Mouse (Mus musculus) liver, embryonic 16.5 days (tissue): ENCODE measurements around the gene Ncf4. TPM values are rescaled to one million over a fixed set of nuclear protein-coding genes. Genes with fewer than 3 reads are reported as not detected.

Experiments
- ATAC-seq: fragments of 200-750 bp; cut with Nextera tagmentation; 2 replicates; pipeline ENCODE4 v1.8.0; 2017; ENCODE audit warnings: low read depth, mild to moderate bottlenecking, moderate number of reproducible peaks, moderate library complexity
- H3K27ac ChIP-seq: fragments of 300-500 bp; sonication (generic); 2 replicates; pipeline ENCODE4 v1.5.1; 2014; ENCODE audit warnings: mild to moderate bottlenecking, low read length
- H3K27me3 ChIP-seq: fragments of 300-500 bp; sonication (generic); 2 replicates; pipeline ENCODE4 v1.6.1; 2014; ENCODE audit warnings: low read depth, low read length, mixed read lengths; ENCODE audit not compliant: control insufficient read depth, insufficient read depth
- H3K36me3 ChIP-seq: fragments of 300-500 bp; sonication (generic); 2 replicates; pipeline ENCODE4 v1.6.1; 2014; ENCODE audit warnings: mild to moderate bottlenecking; ENCODE audit not compliant: control insufficient read depth, insufficient read depth
- H3K4me1 ChIP-seq: fragments of 300-500 bp; sonication (generic); 2 replicates; pipeline ENCODE4 v1.6.1; 2014; ENCODE audit warnings: low read depth, low read length, mixed read lengths; ENCODE audit not compliant: control insufficient read depth
- H3K4me2 ChIP-seq: fragments of 300-500 bp; sonication (generic); 2 replicates; pipeline ENCODE4 v1.6.1; 2014; ENCODE audit warnings: low read depth, low read length, mixed read lengths
- H3K4me3 ChIP-seq: fragments of 300-500 bp; sonication (generic); 2 replicates; pipeline ENCODE4 v1.5.1; 2014; ENCODE audit warnings: low read depth, mild to moderate bottlenecking, low read length
- H3K9ac ChIP-seq: fragments of 300-500 bp; sonication (generic); 2 replicates; pipeline ENCODE4 v1.6.1; 2014; ENCODE audit warnings: low read depth, low read length
- H3K9me3 ChIP-seq: fragments of 300-500 bp; sonication (generic); replicated peaks from 2 replicates; pipeline ENCODE4 v1.6.1; 2016; ENCODE audit warnings: low read length; ENCODE audit not compliant: control insufficient read depth
- WGBS: fragments of 180-500 bp; shearing (Covaris S2); extraction: QIAGEN DNeasy Blood & Tissue Kit; methylation state at CpG from one replicate; pipeline ENCODE4 v1.1.7; 2014; ENCODE audit not compliant: insufficient replicate concordance; 5-methylcytosine and 5-hydroxymethylcytosine counted together
- polyA plus RNA-seq: library from polyadenylated mRNA; unstranded; fragments of >200 nt; fragmentation: Nextera tagmentation; extraction: Ambion mirVana; gene quantifications from 2 replicates; pipeline ENCODE4 v1.2.1, GENCODE M21; 2015

The Ncf4 gene
- polyA plus RNA-seq, 1 experiment from 2014 or later = 49.9 TPM

DNA sequence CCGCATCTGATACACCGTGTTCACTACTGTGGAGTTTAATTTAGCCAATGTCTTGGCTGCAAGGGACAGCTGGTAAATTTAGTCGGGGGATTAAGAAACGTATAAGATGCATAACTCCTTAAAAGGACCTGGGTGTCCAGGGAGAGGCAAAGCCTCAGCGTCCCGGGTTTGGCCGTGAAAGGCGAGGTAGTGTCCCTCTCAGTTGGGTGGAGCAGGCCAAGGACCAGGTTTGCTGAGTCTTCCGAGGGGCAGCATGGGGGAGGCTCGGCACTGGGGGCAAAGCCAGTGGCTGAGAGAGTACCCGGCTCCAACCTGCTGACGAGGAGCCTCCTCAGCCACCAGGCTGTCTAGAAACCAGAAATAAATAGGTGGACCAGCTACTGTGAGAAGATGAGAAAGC lies 16.8 kb upstream of the Ncf4 start:
- H3K9ac ChIP-seq = no peak overlapping the region
- H3K4me3 ChIP-seq = no peak overlapping the region
- no peak for ATAC-seq
- H3K9me3 ChIP-seq = no peaks in the 10 kb centered on the region
- H3K27ac ChIP-seq = no peak overlapping the region
- no peaks in the 10 kb centered on the region for H3K27me3 ChIP-seq
- H3K4me1 ChIP-seq = no peaks in the 10 kb centered on the region; the same call in 1 of the 2 replicates
- 62% methylated on average over 12 of the region's 12 CpGs for WGBS
- H3K4me2 ChIP-seq = no peak overlapping the region
- H3K36me3 ChIP-seq = no peaks in the 10 kb centered on the region

DNA sequence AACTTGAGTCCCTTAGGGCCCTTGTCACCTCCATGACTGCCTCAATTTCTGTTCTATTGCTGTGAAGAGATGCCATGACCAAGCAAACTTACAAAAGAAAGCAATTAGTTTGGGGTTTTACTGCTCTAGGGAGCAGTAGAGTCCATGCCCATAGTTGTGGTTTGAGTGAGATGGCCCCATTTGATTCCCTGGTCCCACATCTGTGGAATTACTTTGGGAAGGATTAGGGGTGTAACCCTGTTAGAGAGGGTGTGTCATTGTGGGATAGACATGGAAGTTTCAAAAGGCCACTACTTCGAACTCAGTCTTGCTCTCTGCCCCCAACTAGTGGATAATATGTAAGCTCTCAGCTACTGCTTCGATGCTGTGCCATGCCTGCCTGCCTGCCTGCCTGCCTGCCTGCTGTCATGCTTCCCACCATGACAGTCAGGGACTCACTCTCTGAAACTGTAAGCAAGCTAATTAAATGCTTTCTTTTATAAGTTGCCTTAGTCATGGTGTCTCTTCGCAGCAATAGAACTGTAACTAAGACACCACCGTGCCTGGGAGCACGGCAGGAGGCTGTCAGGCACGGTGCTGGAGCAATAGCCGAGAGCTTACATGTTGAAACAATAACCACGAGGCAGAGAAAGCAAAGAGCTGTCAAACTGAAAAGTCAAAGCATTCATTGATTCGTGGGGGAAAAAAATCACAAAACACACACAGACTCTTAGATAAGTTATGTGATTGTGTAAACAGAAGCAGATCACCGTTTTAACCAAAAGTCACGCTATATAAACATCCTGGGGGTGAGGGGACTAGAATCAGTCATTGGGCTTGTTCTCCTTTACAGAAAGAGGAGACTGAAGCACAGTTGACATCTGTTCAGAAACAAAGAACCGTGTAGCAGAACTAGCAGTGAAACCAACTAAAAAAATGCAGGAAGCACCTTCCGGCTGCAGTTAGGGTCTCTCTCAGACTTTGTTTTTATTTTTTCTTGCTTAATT lies 13.0 kb upstream of the Ncf4 start:
- Histone ChIP-seq H3K27me3 (no peaks in the 10 kb centered on the region), H3K4me2 (no peak overlapping the region), H3K9ac (no peak overlapping the region), H3K36me3 (no peaks in the 10 kb centered on the region), H3K9me3 (no peaks in the 10 kb centered on the region), H3K27ac (no peak overlapping the region), H3K4me1 (no peaks in the 10 kb centered on the region; the same call in 1 of the 2 replicates), H3K4me3 (no peak overlapping the region)
- ATAC-seq = peak; percentile 35; the same call in 1 of the 2 replicates
- 35% methylated on average over 13 of the region's 13 CpGs for WGBS

GRCm38 (mm10) chr15:78234823-78235509 lies 9.6 kb upstream of the Ncf4 start:
- H3K9ac ChIP-seq = no peak overlapping the region
- no peaks in the 10 kb centered on the region for H3K36me3 ChIP-seq
- no peaks in the 10 kb centered on the region; the same call in 1 of the 2 replicates for H3K4me1 ChIP-seq
- H3K27me3 ChIP-seq = no peaks in the 10 kb centered on the region
- H3K4me3 ChIP-seq = no peak overlapping the region
- H3K4me2 ChIP-seq = no peak overlapping the region
- ATAC-seq = no peak
- H3K9me3 ChIP-seq = no peaks in the 10 kb centered on the region
- H3K27ac ChIP-seq = no peak overlapping the region
- 51% methylated on average over 5 of the region's 5 CpGs for WGBS

GRCm38 (mm10) chr15:78239453-78239852 lies 5.1 kb upstream of the Ncf4 start:
- no peak for ATAC-seq
- 23% methylated on average over 10 of the region's 10 CpGs for WGBS
- no peak overlapping the region for H3K27ac ChIP-seq
- H3K9me3 ChIP-seq = no peaks in the 10 kb centered on the region
- no peaks in the 10 kb centered on the region for H3K27me3 ChIP-seq
- H3K4me2 ChIP-seq = no peak overlapping the region
- H3K36me3 ChIP-seq = no peaks in the 10 kb centered on the region
- H3K4me3 ChIP-seq = no peak overlapping the region
- H3K4me1 ChIP-seq = no peaks in the 10 kb centered on the region
- no peak overlapping the region for H3K9ac ChIP-seq

GRCm38 (mm10) chr15:78239956-78240617 lies 4.5 kb upstream of the Ncf4 start:
- Histone ChIP-seq H3K9ac (no peak overlapping the region), H3K4me1 (no peaks in the 10 kb centered on the region), H3K36me3 (no peaks in the 10 kb centered on the region), H3K27me3 (no peaks in the 10 kb centered on the region), H3K4me3 (no peak overlapping the region), H3K4me2 (no peak overlapping the region), H3K9me3 (no peaks in the 10 kb centered on the region), H3K27ac (no peak overlapping the region)
- ATAC-seq = no peak
- WGBS = 53% methylated on average over 14 of the region's 14 CpGs

GRCm38 (mm10) chr15:78241335-78241734 lies 3.3 kb upstream of the Ncf4 start:
- H3K4me2 ChIP-seq = no peak overlapping the region
- ATAC-seq = no peak
- H3K9me3 ChIP-seq = no peaks in the 10 kb centered on the region
- no peaks in the 10 kb centered on the region for H3K36me3 ChIP-seq
- 74% methylated on average over 11 of the region's 11 CpGs for WGBS
- no peak overlapping the region for H3K27ac ChIP-seq
- H3K27me3 ChIP-seq = no peaks in the 10 kb centered on the region
- no peak overlapping the region for H3K9ac ChIP-seq
- no peak overlapping the region for H3K4me3 ChIP-seq
- H3K4me1 ChIP-seq = no peaks in the 10 kb centered on the region

- no peak for ATAC-seq
- no peak overlapping the region for H3K4me3 ChIP-seq
- H3K27ac ChIP-seq = 0 out of 2 replicates have a peak overlapping the region, but pooled peaks have one; percentile 10
- no peaks in the 10 kb centered on the region for H3K27me3 ChIP-seq
- no peaks in the 10 kb centered on the region for H3K36me3 ChIP-seq
- H3K4me2 ChIP-seq = no peak overlapping the region
- no peak overlapping the region for H3K9ac ChIP-seq
- 53% methylated on average over 8 of the region's 8 CpGs for WGBS
- H3K4me1 ChIP-seq = no peaks in the 10 kb centered on the region
- no peaks in the 10 kb centered on the region for H3K9me3 ChIP-seq
Measured at GRCm38 (mm10) chr15:78243061-78243460, 1.5 kb upstream of the Ncf4 start.

DNA sequence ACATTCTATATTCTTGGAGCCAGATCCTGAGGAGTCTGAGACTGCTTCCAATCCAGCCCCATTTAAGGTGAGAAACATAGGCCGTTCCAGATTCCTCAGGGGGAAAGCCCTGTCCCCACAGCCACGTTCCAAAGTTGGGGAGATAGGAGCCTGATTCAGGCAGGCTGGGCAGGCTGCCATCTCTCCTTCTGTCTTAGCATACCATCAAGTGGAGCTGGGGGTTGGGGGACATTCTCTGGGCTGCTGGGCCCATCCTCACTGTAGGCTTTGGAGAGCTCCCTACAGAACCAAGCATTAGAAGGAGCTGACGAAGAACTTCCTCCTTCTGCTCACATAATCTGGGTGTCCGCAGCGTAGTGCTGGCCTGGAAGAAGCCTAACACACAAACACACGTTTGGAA lies 827 bp upstream of the Ncf4 start:
- H3K4me1 ChIP-seq = no peaks in the 10 kb centered on the region
- H3K36me3 ChIP-seq = no peaks in the 10 kb centered on the region
- no peak overlapping the region for H3K9ac ChIP-seq
- ATAC-seq = no peak
- WGBS = 41% methylated on average over 6 of the region's 6 CpGs
- no peaks in the 10 kb centered on the region for H3K9me3 ChIP-seq
- H3K27me3 ChIP-seq = no peaks in the 10 kb centered on the region
- H3K27ac ChIP-seq = peak overlapping the region; percentile 77
- no peak overlapping the region for H3K4me3 ChIP-seq
- 0 out of 2 replicates have a peak overlapping the region, but pooled peaks have one; percentile 22 for H3K4me2 ChIP-seq
